Mouse (Mus musculus) MEL (cell line): ENCODE measurements at regions not wholly inside any gene's neighbourhood (a gene's known extent, or its start where the extent isn't known, plus 50 kb on each side); places are given as distances from the start of the nearest gene placed in this dataset.

Source experiments
- BHLHE40 ChIP-seq: IDR thresholded peaks from 2 replicates; pipeline ENCODE4 v1.6.1; 2012; ENCODE audit warnings: low read depth, mild to moderate bottlenecking, inconsistent platforms, low read length, improper control_type of control experiment, borderline replicate concordance
- CHD2 ChIP-seq: IDR thresholded peaks from 2 replicates; pipeline ENCODE4 v1.6.1; 2011; ENCODE audit warnings: low read length, improper control_type of control experiment
- ELF1 ChIP-seq: IDR thresholded peaks from 2 replicates; pipeline ENCODE4 v1.6.1; 2014; ENCODE audit warnings: low read depth, mild to moderate bottlenecking, inconsistent platforms, low read length, improper control_type of control experiment, moderate library complexity
- EP300 ChIP-seq, 2 experiments: IDR thresholded peaks; 2 replicates each; pipeline ENCODE4 v1.6.1; 2011; ENCODE audit warnings: improper control_type of control experiment in 2 of 2, low read length in 2 of 2, low read depth in 1 of 2, mild to moderate bottlenecking in 1 of 2
- ETS1 ChIP-seq: IDR thresholded peaks from 2 replicates; pipeline ENCODE4 v1.6.1; 2012; ENCODE audit warnings: low read depth, mild to moderate bottlenecking, inconsistent platforms, low read length, improper control_type of control experiment, moderate library complexity
- SIN3A ChIP-seq: IDR thresholded peaks from 2 replicates; pipeline ENCODE4 v1.6.1; 2012; ENCODE audit warnings: low read length, improper control_type of control experiment, inconsistent platforms

DNA sequence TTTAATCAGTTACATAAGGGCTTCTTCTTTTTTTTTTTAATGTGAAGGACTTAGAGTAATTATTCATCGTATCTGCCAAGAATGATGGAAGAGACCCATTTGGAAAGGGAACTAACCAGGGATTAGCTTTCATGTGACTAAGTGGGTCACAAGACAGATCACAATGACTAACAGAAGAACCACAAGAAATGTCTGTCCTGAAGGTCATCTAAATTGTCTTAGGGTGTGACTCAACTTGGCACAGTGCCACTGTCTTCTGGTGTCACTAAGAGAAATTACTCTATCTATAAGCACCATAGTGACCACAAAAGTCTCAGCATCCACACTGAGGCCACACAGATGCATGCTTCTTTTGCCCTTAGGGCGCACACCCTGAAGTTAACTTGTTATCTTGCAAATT, 182.0 kb downstream of the Etnk1 start:
- TF ChIP-seq BHLHE40 (no peak), ETS1 (no peak), CHD2 (no peak), SIN3A (no peak), EP300 (IDR thresholded peaks at IDR 0.05; ENCODE audit: low read depth in 1 of 2, low read length in 2 of 2) (no peak), ELF1 (no peak)
